Mouse (Mus musculus) MEL (cell line): Measurements from ENCODE around the gene Tnf. TPM values are rescaled to one million over a fixed set of nuclear protein-coding genes. Genes with fewer than 3 reads are reported as not detected.

ENCODE experiments used
- DNase-seq: peaks from one replicate; pipeline ENCODE4 v3.0.0; 2011; ENCODE audit warnings: low read depth, low spot score
- H3K27ac ChIP-seq: 2 replicates; pipeline ENCODE4 v1.5.1; 2012; ENCODE audit warnings: low read depth, mild to moderate bottlenecking, control low read depth, low read length, moderate library complexity; ENCODE audit not compliant: control insufficient read depth
- H3K27me3 ChIP-seq, 2 experiments: fragments of 150-350 bp in 1 of 2; sonication (generic) in 1 of 2; 2 replicates each; pipeline ENCODE4 v1.6.1; 2012; ENCODE audit warnings: low read length in 2 of 2, mild to moderate bottlenecking in 2 of 2, improper control_type of control experiment in 1 of 2, moderate library complexity in 1 of 2; ENCODE audit not compliant: insufficient read depth in 2 of 2, control insufficient read depth in 1 of 2
- H3K36me3 ChIP-seq, 2 experiments: 2 replicates each; pipeline ENCODE4 v1.6.1; 2012 to 2014; ENCODE audit warnings: low read length in 2 of 2, improper control_type of control experiment in 1 of 2, inconsistent platforms in 1 of 2, mild to moderate bottlenecking in 1 of 2; ENCODE audit not compliant: insufficient read depth in 2 of 2, control insufficient read depth in 1 of 2
- H3K4me1 ChIP-seq, 2 experiments: fragments of 150-350 bp in 1 of 2; sonication (generic) in 1 of 2; 2 replicates each; pipeline ENCODE4 v1.6.1; 2012; ENCODE audit warnings: low read length in 2 of 2, improper control_type of control experiment in 1 of 2, mild to moderate bottlenecking in 1 of 2; ENCODE audit not compliant: insufficient read depth in 2 of 2, control insufficient read depth in 1 of 2
- H3K4me3 ChIP-seq, 2 experiments: fragments of 150-350 bp in 1 of 2; sonication (generic) in 1 of 2; 2 replicates each; pipeline ENCODE4 v1.5.1; 2012; ENCODE audit warnings: low read depth in 2 of 2, low read length in 2 of 2, mild to moderate bottlenecking in 2 of 2, moderate library complexity in 2 of 2, control low read depth in 1 of 2, improper control_type of control experiment in 1 of 2; ENCODE audit not compliant: control insufficient read depth in 1 of 2, insufficient read depth in 1 of 2
- H3K79me2 ChIP-seq: 2 replicates; pipeline ENCODE4 v1.6.1; 2012; ENCODE audit warnings: mild to moderate bottlenecking, low read length, moderate library complexity; ENCODE audit not compliant: control insufficient read depth, poor library complexity, insufficient read depth
- H3K9ac ChIP-seq: 2 replicates; pipeline ENCODE4 v1.6.1; 2012; ENCODE audit warnings: low read depth, mild to moderate bottlenecking, control low read depth, low read length, moderate library complexity; ENCODE audit not compliant: control insufficient read depth, poor library complexity, severe bottlenecking
- H3K9me3 ChIP-seq: fragments of 150-350 bp; sonication (generic); replicated peaks from 2 replicates; pipeline ENCODE4 v1.6.1; 2012; ENCODE audit warnings: mild to moderate bottlenecking, low read length, improper control_type of control experiment, moderate library complexity; ENCODE audit not compliant: insufficient read depth
- BHLHE40 ChIP-seq: IDR thresholded peaks from 2 replicates; pipeline ENCODE4 v1.6.1; 2012; ENCODE audit warnings: low read depth, mild to moderate bottlenecking, inconsistent platforms, low read length, improper control_type of control experiment, borderline replicate concordance
- CTCF ChIP-seq, 3 experiments: IDR thresholded peaks in 2 of 3; conservative IDR thresholded peaks in 1 of 3; 2 replicates each; pipeline ENCODE4 v1.5.1; 2011 to 2012; ENCODE audit warnings: low read length in 3 of 3, low read depth in 2 of 3, mild to moderate bottlenecking in 2 of 3, improper control_type of control experiment in 1 of 3, inconsistent platforms in 1 of 3, mixed read lengths in 1 of 3, moderate library complexity in 1 of 3; ENCODE audit not compliant: control insufficient read depth in 1 of 3, insufficient read depth in 1 of 3, poor library complexity in 1 of 3, severe bottlenecking in 1 of 3
- EP300 ChIP-seq, 2 experiments: IDR thresholded peaks; 2 replicates each; pipeline ENCODE4 v1.6.1; 2011; ENCODE audit warnings: improper control_type of control experiment in 2 of 2, low read length in 2 of 2, low read depth in 1 of 2, mild to moderate bottlenecking in 1 of 2
- ETS1 ChIP-seq: IDR thresholded peaks from 2 replicates; pipeline ENCODE4 v1.6.1; 2012; ENCODE audit warnings: low read depth, mild to moderate bottlenecking, inconsistent platforms, low read length, improper control_type of control experiment, moderate library complexity
- HCFC1 ChIP-seq: IDR thresholded peaks from 2 replicates; pipeline ENCODE4 v1.6.1; 2012; ENCODE audit warnings: low read depth, mild to moderate bottlenecking, inconsistent platforms, low read length, improper control_type of control experiment, moderate library complexity
- KAT2A ChIP-seq: conservative IDR thresholded peaks from 2 replicates; pipeline ENCODE4 v1.6.1; 2012; ENCODE audit warnings: low read depth, low read length, improper control_type of control experiment, inconsistent platforms
- MAFK ChIP-seq: IDR thresholded peaks from 2 replicates; pipeline ENCODE4 v1.6.1; 2011; ENCODE audit warnings: low read depth, mild to moderate bottlenecking, low read length, improper control_type of control experiment, borderline replicate concordance
- MAX ChIP-seq: IDR thresholded peaks from 2 replicates; pipeline ENCODE4 v1.6.1; 2011; ENCODE audit warnings: low read length, improper control_type of control experiment
- MAZ ChIP-seq: IDR thresholded peaks from 2 replicates; pipeline ENCODE4 v1.6.1; 2012; ENCODE audit warnings: low read depth, mild to moderate bottlenecking, inconsistent platforms, low read length, improper control_type of control experiment
- MEF2A ChIP-seq: IDR thresholded peaks from 2 replicates; pipeline ENCODE4 v1.6.1; 2014; ENCODE audit warnings: low read depth, mild to moderate bottlenecking, inconsistent platforms, low read length, improper control_type of control experiment; ENCODE audit not compliant: poor library complexity, insufficient replicate concordance, severe bottlenecking; ENCODE audit errors: extremely low read depth
- MXI1 ChIP-seq: IDR thresholded peaks from 2 replicates; pipeline ENCODE4 v1.6.1; 2011; ENCODE audit warnings: mild to moderate bottlenecking, low read depth, low read length, improper control_type of control experiment
- MYB ChIP-seq: IDR thresholded peaks from 2 replicates; pipeline ENCODE4 v1.6.1; 2011; ENCODE audit warnings: mild to moderate bottlenecking, low read depth, low read length, improper control_type of control experiment
- MYC ChIP-seq: IDR thresholded peaks from 2 replicates; pipeline ENCODE4 v1.6.1; 2011; ENCODE audit warnings: low read depth, mild to moderate bottlenecking, low read length, improper control_type of control experiment, moderate library complexity
- NELFE ChIP-seq: IDR thresholded peaks from 2 replicates; pipeline ENCODE4 v1.6.1; 2011; ENCODE audit warnings: low read depth, low read length, improper control_type of control experiment
- NRF1 ChIP-seq: IDR thresholded peaks from 2 replicates; pipeline ENCODE4 v1.6.1; 2014; ENCODE audit warnings: low read depth, mild to moderate bottlenecking, inconsistent platforms, low read length, improper control_type of control experiment, moderate library complexity; ENCODE audit not compliant: poor library complexity, insufficient read depth, severe bottlenecking
- POLR2A ChIP-seq, 2 experiments: IDR thresholded peaks; 2 replicates each; pipeline ENCODE4 v1.6.1; 2011 to 2012; ENCODE audit warnings: low read length in 2 of 2, mild to moderate bottlenecking in 2 of 2, control low read depth in 1 of 2, improper control_type of control experiment in 1 of 2, low read depth in 1 of 2, moderate library complexity in 1 of 2; ENCODE audit not compliant: control insufficient read depth in 1 of 2, insufficient read depth in 1 of 2, poor library complexity in 1 of 2
- RAD21 ChIP-seq: IDR thresholded peaks from 2 replicates; pipeline ENCODE4 v1.6.1; 2011; ENCODE audit warnings: mild to moderate bottlenecking, low read depth, low read length, improper control_type of control experiment
- SIN3A ChIP-seq: IDR thresholded peaks from 2 replicates; pipeline ENCODE4 v1.6.1; 2012; ENCODE audit warnings: low read length, improper control_type of control experiment, inconsistent platforms
- SMC3 ChIP-seq: IDR thresholded peaks from 2 replicates; pipeline ENCODE4 v1.6.1; 2011; ENCODE audit warnings: low read depth, low read length, improper control_type of control experiment
- TCF12 ChIP-seq: IDR thresholded peaks from 2 replicates; pipeline ENCODE4 v1.6.1; 2014; ENCODE audit warnings: low read depth, mild to moderate bottlenecking, inconsistent platforms, low read length, improper control_type of control experiment, moderate library complexity
- UBTF ChIP-seq: IDR thresholded peaks from 2 replicates; pipeline ENCODE4 v1.6.1; 2012; ENCODE audit warnings: low read depth, mild to moderate bottlenecking, inconsistent platforms, low read length, improper control_type of control experiment, moderate library complexity, borderline replicate concordance; ENCODE audit not compliant: insufficient read depth
- USF2 ChIP-seq, 2 experiments: IDR thresholded peaks; 2 replicates each; pipeline ENCODE4 v1.6.1; 2011 to 2012; ENCODE audit warnings: improper control_type of control experiment in 2 of 2, low read length in 2 of 2, borderline replicate concordance in 1 of 2, inconsistent platforms in 1 of 2, low read depth in 1 of 2, mild to moderate bottlenecking in 1 of 2; ENCODE audit not compliant: insufficient read depth in 1 of 2
- ZC3H11A ChIP-seq: IDR thresholded peaks from 2 replicates; pipeline ENCODE4 v1.6.1; 2012; ENCODE audit warnings: low read depth, mild to moderate bottlenecking, inconsistent platforms, low read length, improper control_type of control experiment
- ZMIZ1 ChIP-seq: IDR thresholded peaks from 2 replicates; pipeline ENCODE4 v1.6.1; 2012; ENCODE audit warnings: low read depth, mild to moderate bottlenecking, inconsistent platforms, low read length, improper control_type of control experiment, moderate library complexity
- ZNF384 ChIP-seq: IDR thresholded peaks from 2 replicates; pipeline ENCODE4 v1.6.1; 2012; ENCODE audit warnings: low read depth, mild to moderate bottlenecking, inconsistent platforms, low read length, improper control_type of control experiment
- polyA plus RNA-seq, 2 experiments: library from polyadenylated mRNA; stranded (reverse) in 1 of 2; unstranded in 1 of 2; fragments of >175 nt in 1 of 2; fragments of >200 nt in 1 of 2; gene quantifications; 2 replicates each; pipeline versions ENCODE4 v1.2.1 to v1.2.4; 2012; ENCODE audit warnings: low replicate concordance in 2 of 2, low read depth in 1 of 2; ENCODE audit not compliant: insufficient read length in 2 of 2, insufficient read depth in 1 of 2, missing spikeins in 1 of 2
- total RNA-seq: library from RNA; depleted of rRNA; stranded (reverse); fragments of 300-350 nt; gene quantifications from 2 replicates; pipeline ENCODE4 v1.2.3, GENCODE M21; 2012

Gene Tnf
- total and polyA plus RNA-seq, 3 experiments: 1.2 to 2.0 TPM; not detected in 1

GRCm38 (mm10) chr17:35195631-35196320, 6.0 kb downstream of the Tnf start:
- TF ChIP-seq BHLHE40 (no peak), ETS1 (peak; percentile 42; the same call in 1 of the 2 replicates), EP300 (IDR thresholded peaks at IDR 0.05; ENCODE audit: low read depth in 1 of 2, low read length in 2 of 2) (peak in 1 of 2 experiments; percentile 18; a peak in 2 of 4 replicates), KAT2A (no peak), NELFE (peak; percentile 42; the same call in 1 of the 2 replicates), MYC (no peak), UBTF (0 out of 2 replicates have a peak, but pooled peaks have one; percentile 11), MXI1 (no peak; the same call in 1 of the 2 replicates), USF2 (IDR thresholded peaks at IDR 0.05; ENCODE audit: borderline replicate concordance in 1 of 2, insufficient read depth in 1 of 2, low read depth in 1 of 2, low read length in 2 of 2) (no peak), MAX (peak; percentile 10; the same call in 1 of the 2 replicates), HCFC1 (peak; percentile 29; the same call in 1 of the 2 replicates), MEF2A (no peak), NRF1 (peak; percentile 52; the same call in 1 of the 2 replicates), MAFK (no peak), MYB (no peak), SMC3 (peak; percentile 78), SIN3A (peak; percentile 74), MAZ (peak; percentile 94), ZNF384 (no peak), RAD21 (peak; percentile 51), TCF12 (0 out of 2 replicates have a peak, but pooled peaks have one; percentile 42), ZC3H11A (peak; percentile 47), POLR2A (IDR thresholded peaks at IDR 0.05; ENCODE audit: control insufficient read depth in 1 of 2, insufficient read depth in 1 of 2, low read depth in 1 of 2, low read length in 2 of 2, poor library complexity in 1 of 2) (peak in 1 of 2 experiments; percentile 42; a peak in 2 of 4 replicates), CTCF (IDR thresholded peaks at IDR 0.05 in 2 of 3, conservative IDR thresholded peaks at IDR 0.05 in 1 of 3; ENCODE audit: control insufficient read depth in 1 of 3, insufficient read depth in 1 of 3, low read depth in 2 of 3, low read length in 3 of 3, poor library complexity in 1 of 3, severe bottlenecking in 1 of 3) (peak; percentile 81 to 96 (median 96)), ZMIZ1 (no peak)
- H3K27ac ChIP-seq: peak overlapping the region; percentile 5; the same call in 1 of the 2 replicates
- H3K27me3 ChIP-seq: no peaks in the 10 kb centered on the region
- H3K36me3 ChIP-seq: peaks cover 0 to 17% of the 10 kb centered on the region in 2 experiments; a peak in 2 of 4 replicates
- H3K4me3 ChIP-seq: peak overlapping the region; percentile 71 to 74
- H3K79me2 ChIP-seq: peaks cover 5% of the 10 kb centered on the region; the same call in 1 of the 2 replicates
- H3K9me3 ChIP-seq: no peaks in the 10 kb centered on the region
- DNase-seq: peak; percentile 89
- peaks cover 12 to 23% of the 10 kb centered on the region in 2 experiments for H3K4me1 ChIP-seq
- peak overlapping the region; percentile 71 for H3K9ac ChIP-seq
